Mouse (Mus musculus) right cerebral cortex, postnatal 36 days (tissue): ENCODE data around the gene Ryr2.
"Not testable (repeated sequence)": the region's sequence is repeated elsewhere in the genome, so short reads cannot be mapped to it uniquely, and the experiment has no call there.

Source experiments
- DNase-seq, 2 experiments: peaks; one replicate each; pipeline ENCODE4 v3.0.0; 2022; ENCODE audit warnings: low spot score in 2 of 2, mixed read lengths in 1 of 2

Gene Ryr2

GRCm38 (mm10) chr13:11880503-11881227, 226.1 kb downstream of the Ryr2 start:
- no peak for DNase-seq

- DNase-seq, result no peak
These were observed 227.7 kb downstream of the Ryr2 start for GRCm38 (mm10) chr13:11879037-11879436.

DNA sequence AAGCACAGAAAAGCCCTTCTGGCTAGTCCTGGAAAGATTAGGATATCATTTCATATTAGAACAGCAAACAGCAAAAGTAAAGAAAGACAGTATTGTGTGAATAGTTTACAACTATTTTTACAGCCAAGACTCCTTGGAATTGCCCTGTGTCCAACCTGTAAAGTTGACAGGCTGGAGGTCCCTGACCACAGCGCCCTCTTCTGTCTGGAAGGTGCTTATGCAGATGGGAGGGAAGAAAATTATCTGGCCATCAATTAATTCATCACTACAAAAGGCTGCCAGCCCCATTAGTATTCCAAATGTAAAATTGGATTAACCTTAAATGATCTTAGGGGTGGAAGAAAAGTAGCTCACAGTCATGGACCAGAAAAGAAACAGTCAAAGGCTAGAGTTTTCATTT, 231.9 kb downstream of the Ryr2 start:
- DNase-seq, result no peak

DNA sequence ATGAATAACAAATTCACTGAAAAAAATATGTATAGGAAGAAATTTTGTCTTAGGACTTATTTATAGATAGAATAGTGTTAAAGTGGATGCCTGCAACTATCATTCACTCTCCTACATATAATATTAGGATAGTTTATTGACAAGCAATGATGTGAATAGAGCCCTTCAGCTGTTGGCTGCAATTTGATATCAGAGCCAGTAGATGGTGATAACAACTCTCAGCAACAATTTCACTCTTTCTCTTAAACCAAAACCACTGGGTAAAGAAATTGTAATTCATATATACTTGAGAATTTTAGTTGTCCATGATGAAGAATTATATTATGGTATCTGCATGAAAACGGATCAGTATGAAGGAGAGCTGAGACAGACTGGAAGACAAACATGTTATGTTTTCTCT, 236.8 kb downstream of the Ryr2 start:
- no peak for DNase-seq

- no peak for DNase-seq
These were observed 237.3 kb downstream of the Ryr2 start for GRCm38 (mm10) chr13:11869486-11869885.

- DNase-seq, result no peak
These were observed 237.8 kb downstream of the Ryr2 start for GRCm38 (mm10) chr13:11868979-11869378.

- no peak for DNase-seq
These were observed 238.7 kb downstream of the Ryr2 start for GRCm38 (mm10) chr13:11868056-11868455.

DNA sequence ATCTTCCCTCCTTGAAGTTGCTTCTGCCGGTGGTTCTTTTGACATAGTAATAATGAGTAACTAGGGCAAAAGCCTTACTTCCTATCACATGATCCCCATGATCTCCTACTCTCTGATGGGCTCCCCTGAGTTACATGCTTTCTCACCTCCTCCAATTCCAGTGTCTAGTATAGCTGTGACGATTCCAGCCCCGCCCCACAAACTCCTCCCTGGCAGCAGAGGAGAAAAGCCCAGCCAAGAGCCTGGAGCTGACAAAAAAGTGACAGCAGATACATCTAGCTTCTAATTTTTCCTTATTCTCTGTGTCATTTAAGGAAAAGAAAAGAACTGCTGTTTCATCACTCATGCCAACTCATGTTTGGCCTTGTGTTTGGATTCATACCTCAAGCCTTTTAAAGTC, 241.5 kb downstream of the Ryr2 start:
- DNase-seq, result no peak

GRCm38 (mm10) chr13:11851691-11852090, 255.1 kb downstream of the Ryr2 start:
- DNase-seq, result no peak

DNA sequence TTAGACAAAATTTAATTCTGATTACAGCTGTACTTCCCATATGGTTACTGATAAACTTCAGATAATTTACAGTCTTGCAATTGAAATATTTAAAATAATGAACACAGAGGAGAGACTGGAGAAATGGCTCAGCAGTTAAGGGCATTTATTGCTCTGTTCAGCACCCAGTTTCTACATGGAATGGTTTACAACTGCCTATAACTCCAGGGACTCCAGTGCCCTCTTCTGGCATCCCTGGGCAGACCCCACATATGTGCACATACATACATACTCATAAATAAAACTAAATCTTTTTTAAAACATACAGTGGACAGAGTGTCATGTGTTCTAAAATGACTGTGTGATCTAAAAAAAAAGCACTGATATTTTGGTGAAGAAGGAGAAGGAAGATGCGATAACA, 262.9 kb downstream of the Ryr2 start:
- DNase-seq, result no peak

GRCm38 (mm10) chr13:11837870-11838269, 268.9 kb downstream of the Ryr2 start:
- no peak for DNase-seq

DNA sequence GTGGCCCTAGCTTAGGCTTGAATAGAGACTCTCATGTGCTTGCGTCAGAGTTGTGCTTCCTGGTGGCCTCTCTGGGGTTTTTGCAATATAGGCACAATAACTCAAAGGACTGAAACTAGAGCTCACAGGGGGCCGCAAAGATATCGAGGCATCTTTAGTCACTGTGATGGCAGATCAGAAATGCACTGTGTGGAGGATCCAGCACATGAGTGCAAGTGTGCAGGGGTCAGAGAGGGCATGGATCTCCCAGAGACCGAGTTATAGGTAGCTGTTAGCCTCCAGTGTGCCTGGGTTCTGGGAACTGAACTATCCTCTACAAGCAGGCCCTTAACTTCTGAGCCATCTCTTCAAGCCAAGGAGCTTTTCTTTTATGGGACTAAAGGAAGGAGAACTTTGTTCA, 269.6 kb downstream of the Ryr2 start:
- no peak for DNase-seq

- no peak for DNase-seq
These were observed 270.3 kb downstream of the Ryr2 start for GRCm38 (mm10) chr13:11836304-11837078.

DNA sequence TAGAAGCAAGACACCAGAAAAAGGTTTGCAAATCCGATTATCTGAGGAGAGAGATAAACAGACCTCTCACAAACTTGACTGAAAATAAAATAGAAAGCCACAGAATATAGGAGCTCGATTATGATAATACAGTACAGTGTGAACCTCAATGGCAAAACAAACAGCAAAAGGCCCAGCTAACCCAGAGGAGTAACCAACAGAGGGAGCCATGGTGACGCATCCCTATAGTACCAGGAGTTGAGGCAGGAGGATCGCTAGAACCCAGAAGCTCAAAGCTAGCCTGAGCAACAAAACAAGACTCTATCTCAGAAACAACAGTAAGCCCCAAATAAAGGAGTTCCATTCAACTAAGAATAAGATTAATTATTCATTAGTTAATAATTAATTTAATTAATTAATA, 275.5 kb downstream of the Ryr2 start:
- DNase-seq, result no peak

- no peak for DNase-seq
These were observed 281.1 kb downstream of the Ryr2 start for GRCm38 (mm10) chr13:11825563-11826226.

GRCm38 (mm10) chr13:11818723-11819122, 288.0 kb downstream of the Ryr2 start:
- no peak for DNase-seq

DNA sequence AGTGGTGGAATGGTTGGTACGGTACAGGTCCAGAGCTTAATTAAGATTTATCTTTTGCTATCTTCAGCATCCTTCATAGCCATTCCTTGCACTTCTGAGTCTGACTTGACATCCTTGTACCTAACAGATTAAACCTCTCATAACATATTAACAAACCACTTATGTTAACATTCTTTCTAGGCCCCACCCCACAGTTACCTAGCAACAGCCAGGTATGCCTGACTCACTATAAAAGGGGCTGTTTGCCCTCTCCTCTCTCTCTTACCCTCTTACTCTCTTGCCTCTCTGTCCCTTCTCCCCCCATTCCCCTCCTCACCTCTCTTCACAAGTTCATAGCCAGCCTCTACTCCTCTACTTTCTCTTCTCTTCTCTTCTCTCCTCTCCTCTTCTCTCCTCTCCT, 297.4 kb downstream of the Ryr2 start:
- DNase-seq, result not testable (repeated sequence)

GRCm38 (mm10) chr13:11792536-11792935, 314.2 kb downstream of the Ryr2 start:
- DNase-seq, result no peak

GRCm38 (mm10) chr13:11790536-11790935, 316.2 kb downstream of the Ryr2 start:
- no peak for DNase-seq

GRCm38 (mm10) chr13:11782411-11783155, 324.2 kb downstream of the Ryr2 start:
- no peak for DNase-seq

DNA sequence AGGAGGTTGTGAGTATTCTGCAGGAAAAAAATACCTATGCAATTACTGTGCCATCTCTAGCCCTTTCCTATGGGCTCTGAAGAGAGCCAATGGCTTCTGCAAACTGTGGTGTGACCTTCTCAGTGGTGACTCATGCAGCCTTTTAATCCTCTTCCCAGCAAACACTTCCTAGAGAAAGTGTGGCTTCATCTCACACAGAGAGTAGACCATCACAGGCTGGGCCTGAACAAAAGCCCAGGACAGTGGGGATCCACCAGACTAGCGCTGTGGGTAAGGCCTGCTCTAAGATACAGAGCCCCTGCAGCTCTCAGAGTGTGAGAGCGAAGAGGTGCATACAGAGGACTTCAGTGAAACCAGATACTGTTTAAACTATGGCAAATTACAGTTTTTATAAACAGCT, 325.7 kb downstream of the Ryr2 start:
- no peak for DNase-seq

DNA sequence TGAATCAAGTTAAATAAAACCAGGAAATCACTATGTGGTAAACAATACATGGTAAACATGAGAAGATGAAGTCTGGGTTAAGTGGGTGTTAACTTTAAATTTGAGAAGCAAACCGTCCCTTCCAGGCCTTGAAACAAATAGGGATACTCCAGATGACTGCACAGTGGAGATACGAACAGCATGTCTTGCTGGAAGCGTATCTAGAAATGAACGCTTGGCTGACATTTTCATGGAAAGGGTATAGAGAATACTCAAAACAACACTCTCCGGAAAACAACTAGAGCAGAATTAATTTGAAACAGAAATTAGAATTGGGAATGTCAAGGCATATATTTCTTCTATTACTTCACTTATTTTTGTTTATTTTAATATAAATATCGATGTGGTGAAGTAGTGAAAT, 329.0 kb downstream of the Ryr2 start:
- DNase-seq, result no peak
